Mouse (Mus musculus) gastrocnemius, adult 8-10 months (tissue): ENCODE results near the gene Rap1b. TPM values are rescaled to one million over a fixed set of nuclear protein-coding genes. Genes with fewer than 3 reads are reported as not detected.
"Not testable (repeated sequence)": the region's sequence is repeated elsewhere in the genome, so short reads cannot be mapped to it uniquely, and the experiment has no call there.

Source experiments
- DNase-seq, 2 experiments: peaks; one replicate each; pipeline ENCODE4 v3.0.0; 2022; ENCODE audit warnings: low spot score in 2 of 2
- total RNA-seq, 4 experiments: library from RNA; stranded (reverse); gene quantifications; 2 replicates each; pipeline ENCODE4 v1.2.4; 2022

The Rap1b gene
- total RNA-seq, result 10 to 100 TPM; 16.5 to 23.0 (median 19.6) TPM

DNA sequence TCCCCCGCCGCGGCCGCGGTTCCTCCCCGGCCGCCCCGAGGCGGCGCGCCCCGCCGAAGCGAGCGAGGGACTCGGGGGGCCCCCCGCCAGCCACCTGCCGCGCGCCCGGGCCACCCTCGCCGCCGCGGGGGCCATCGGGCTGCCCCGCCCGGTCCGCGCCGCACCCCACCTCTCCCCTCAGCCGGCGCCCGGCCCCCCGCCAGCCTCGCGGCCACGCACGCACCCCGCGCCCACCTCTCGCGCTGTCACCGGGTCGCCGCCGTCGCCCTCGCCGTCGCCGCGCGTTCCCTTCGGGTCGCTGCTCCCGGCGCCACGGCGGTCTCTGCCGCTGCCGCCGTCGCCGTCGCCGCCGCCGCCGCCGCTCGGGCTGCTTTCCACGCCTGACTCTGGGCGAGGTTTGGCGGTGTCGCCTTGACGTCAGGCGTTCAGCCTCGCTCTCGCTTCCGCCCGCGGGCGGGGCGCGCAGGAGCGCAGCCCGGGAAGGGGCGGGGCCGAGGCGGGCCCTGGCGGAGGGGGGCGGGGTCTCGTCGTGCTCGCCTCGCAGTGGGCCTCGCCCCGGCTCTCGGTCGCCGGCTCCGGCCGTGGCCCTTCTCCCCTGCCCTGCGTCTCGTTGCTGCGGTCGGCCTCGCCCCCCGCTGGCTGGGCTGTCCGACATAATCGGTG, at the start of gene Rap1b:
Gene Rap1b (minus strand): TSS at position 439 of the 663 bp plus-strand sequence.
- peak; percentile 93 to 94 for DNase-seq

DNA sequence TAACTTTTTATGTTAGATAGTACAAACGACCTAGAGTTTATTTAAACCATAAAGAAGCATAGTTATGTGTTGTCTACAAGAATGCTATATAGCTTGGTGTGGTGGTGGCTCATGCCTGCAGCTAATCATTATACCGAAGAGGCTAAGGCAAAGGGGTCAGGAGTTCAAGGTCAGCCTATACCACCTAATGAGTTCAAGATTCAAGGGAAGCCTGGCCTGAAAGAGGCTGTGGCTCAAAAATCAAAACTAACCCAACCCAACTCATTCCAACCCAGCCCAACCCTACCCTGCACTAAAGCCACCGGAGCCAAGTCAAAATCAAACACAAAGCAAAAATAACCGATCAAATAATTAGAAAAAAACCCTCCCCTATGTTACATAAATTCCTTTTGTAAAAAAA, 49.4 kb upstream of the Rap1b start:
- DNase-seq, result no peak

- DNase-seq, result no peak
Observed at GRCm38 (mm10) chr10:117894114-117895035, 48.5 kb upstream of the Rap1b start.

- not testable (repeated sequence) for DNase-seq
Observed at GRCm38 (mm10) chr10:117893128-117893527, 47.3 kb upstream of the Rap1b start.

DNA sequence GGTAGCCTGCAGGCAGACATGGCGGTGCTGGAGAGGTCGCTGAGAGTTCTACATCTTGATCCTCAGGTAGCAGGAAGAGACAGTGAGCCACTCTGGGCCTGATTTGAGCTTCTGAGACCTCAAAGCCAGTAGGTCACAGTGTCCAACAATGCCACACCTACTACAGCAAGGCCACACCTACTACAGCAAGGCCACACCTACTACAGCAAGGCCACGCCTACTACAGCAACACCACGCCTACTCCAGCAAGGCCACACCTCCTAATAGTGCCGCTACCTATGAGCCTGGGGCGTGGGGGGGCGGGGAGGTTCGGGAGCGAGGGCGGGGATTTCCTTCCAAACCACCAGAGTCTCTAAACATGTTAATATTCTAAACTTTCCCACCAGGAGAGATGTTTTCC, 45.5 kb upstream of the Rap1b start:
- no peak for DNase-seq

GRCm38 (mm10) chr10:117888822-117889221, 43.0 kb upstream of the Rap1b start:
- DNase-seq, result no peak

DNA sequence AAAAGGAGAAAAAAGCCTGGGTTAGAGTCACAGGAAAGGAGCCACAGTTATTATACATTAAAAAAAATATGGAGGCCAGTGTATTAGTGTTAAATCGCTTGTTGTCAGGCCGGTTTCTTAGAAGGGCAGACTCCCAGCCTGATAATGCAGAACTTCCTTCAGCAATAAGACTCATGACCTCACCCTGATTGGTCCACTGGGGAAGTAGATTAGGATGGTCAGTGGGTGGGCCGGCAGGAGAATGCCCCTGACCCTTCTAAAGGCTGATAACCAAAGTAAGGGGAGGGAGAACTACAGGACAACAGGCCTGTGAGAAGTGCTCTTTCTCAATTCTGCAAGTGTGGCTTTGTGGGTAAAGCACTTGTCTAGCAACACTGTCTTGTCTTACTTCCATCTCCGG, 39.5 kb upstream of the Rap1b start:
- DNase-seq, result no peak

DNA sequence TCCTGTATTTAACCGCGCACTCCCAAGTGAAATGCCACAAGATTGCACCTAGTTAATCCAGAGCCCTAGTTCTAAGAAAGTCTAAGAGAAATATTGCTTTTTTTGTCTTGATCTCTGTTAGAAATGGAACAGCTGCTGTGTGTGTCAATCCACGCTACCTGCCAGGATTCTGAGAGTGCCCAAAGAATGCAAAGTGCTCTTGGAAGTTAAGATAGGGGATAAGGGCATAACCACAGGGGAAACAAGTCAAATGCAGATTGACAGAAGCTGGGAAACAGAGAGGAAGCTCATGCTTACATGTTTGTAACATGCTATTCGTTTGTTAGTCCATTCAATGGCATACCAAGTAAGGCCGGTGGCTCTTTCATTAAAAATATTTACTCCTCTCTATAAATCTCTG, 38.9 kb upstream of the Rap1b start:
- DNase-seq, result no peak

- no peak for DNase-seq
Observed at GRCm38 (mm10) chr10:117883438-117883837, 37.6 kb upstream of the Rap1b start.

GRCm38 (mm10) chr10:117878628-117879027, 32.8 kb upstream of the Rap1b start:
- no peak for DNase-seq

DNA sequence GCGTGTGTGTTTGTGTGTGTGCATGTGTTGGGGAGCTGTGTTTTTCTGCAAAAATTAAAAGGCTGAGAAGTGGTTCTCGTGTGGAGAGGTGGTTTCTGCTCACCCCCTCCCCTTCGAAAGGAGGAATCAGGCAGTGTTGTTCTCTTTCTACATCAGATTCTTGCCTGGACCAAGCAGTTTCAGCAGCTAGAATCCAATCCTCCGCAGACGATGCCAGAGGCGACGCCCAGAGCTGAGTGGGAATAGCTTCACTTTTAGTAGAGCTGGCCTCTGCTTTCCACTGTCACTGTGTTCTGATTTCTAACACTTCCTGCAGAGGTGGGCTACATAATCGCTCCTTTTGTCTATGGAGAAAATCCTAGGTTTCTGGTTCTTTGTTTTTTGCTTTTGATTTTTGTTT, 31.0 kb upstream of the Rap1b start:
- no peak for DNase-seq

DNA sequence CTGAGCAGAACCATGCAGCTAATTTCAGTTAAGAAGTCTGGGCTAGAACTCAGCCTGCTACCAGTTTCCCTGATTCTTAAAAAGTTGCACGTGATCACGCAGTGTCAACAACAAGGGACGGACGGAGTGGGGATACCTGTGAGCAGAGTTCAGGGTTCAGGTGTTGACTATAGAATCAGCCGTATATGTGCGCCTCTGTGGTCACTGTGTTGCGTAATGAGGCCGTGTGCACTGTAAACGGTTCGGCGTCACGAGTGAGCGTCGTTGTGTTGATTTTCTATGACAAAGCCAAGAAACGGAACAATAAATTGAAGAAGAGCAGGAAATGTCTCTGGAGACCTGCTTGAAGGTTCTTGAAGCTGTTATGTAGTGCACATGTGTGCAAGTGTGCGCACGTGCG, 30.6 kb upstream of the Rap1b start:
- no peak for DNase-seq

DNA sequence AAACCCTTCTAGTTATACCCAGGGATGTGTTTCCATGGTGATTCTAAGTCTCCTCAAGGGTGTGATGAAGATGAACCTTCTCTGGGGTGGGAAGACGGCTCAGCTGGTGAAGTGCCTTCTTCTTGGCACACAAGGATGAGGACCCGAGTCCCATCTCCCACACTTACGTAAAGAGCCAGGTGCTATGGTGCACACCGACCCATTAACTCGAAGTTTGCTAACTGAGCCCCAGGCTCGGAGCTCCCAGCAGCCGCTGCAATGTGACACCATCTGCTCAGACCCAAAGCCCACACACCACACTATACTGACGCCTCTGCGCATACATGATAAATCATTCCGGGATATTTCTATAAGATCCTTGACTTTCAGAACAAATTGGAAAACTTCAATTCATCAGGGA, 29.1 kb upstream of the Rap1b start:
- DNase-seq, result no peak

GRCm38 (mm10) chr10:117873952-117874351, 28.1 kb upstream of the Rap1b start:
- no peak for DNase-seq

DNA sequence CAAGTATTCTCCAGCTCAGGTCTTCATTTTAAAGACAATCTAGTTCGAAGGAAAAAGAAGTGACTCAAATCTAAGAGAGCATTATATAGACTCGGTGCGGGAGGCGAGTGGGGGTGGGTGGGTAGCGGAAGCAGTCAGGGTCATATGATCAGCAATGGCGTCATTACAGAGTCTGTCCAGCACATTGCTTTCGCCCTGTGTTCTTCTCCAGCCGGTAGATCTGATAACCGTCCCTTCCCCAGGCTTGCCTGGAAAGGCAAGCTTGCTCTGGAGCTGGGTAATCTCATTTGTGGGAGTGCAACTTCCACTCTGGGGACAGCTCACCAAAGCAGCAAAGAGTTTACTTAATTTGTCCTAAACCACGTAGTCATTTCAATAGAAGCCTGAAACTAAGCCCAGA, 26.6 kb upstream of the Rap1b start:
- no peak for DNase-seq

DNA sequence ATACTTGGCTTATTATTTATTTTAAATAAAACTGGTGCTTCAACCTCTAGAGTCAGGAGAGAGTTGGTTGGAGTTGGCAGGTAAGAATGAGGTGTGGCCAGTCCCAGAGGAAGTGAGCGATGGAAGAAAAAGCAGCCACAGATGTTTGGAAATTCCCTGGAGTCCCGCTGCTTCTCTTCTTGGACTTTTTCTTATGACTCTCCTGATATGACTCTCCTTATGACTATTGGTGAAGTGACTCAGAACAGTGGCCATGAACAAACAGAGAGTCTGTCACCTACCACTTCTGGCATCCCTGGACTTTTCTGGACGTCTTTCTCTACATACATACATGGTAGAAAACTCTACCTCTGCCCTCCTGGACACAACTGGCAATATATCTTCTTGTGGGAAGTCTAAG, 21.5 kb upstream of the Rap1b start:
- no peak for DNase-seq

DNA sequence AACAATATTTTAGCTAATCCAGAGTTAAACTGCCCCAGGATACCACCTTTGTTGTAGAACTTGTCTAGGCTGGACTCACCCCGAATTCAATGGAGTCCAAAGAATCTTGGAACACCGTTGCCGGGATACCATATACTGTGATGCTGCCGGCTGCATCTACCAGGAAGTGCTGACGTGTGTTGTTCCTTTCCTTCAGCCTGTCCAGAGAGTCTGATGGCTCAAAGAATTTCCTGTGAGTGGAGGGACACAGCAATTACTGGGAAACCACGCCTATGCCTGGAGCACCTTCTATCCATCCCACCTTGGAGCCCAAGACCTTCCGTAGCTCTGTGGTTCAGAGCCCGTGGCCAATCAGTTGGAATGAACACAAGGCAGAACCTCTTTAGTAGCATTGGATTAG, 20.8 kb upstream of the Rap1b start:
- DNase-seq, result no peak

- no peak for DNase-seq
Observed at GRCm38 (mm10) chr10:117864695-117865094, 18.9 kb upstream of the Rap1b start.

GRCm38 (mm10) chr10:117864251-117864650, 18.4 kb upstream of the Rap1b start:
- DNase-seq, result no peak

DNA sequence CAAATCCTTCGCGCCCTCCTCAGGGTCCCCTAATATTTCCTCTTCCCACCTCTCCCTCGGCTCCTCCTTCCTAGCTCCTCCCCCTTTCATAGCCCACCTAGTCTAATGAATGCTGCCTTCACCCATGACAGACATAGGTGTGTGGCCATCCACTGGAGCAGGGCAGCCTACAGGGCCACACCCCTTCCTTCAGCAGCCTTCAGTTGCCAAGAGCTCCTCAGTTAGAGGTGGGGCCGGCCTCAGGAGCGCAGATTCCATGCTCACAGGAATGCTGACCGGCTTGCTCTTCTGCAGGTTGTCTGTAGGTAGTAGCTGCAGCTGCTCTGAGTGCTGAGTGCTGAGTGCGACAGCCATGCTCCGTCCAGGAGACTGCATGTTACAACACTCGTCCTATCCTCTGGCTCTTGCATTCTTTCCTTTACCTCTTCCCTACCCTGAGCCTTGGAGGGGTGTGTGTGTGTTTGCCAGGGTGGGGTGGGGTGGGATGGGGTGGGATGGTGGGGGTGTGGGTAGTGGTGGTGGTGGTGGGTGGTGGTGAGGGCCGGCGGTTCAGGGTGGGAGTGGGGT, 16.3 kb upstream of the Rap1b start:
- DNase-seq, result no peak

GRCm38 (mm10) chr10:117860958-117861357, 15.1 kb upstream of the Rap1b start:
- no peak for DNase-seq

GRCm38 (mm10) chr10:117860361-117860760, 14.5 kb upstream of the Rap1b start:
- no peak for DNase-seq
